ENCODE assay signal across 20 mouse cellular contexts in the genomic region with DNA sequence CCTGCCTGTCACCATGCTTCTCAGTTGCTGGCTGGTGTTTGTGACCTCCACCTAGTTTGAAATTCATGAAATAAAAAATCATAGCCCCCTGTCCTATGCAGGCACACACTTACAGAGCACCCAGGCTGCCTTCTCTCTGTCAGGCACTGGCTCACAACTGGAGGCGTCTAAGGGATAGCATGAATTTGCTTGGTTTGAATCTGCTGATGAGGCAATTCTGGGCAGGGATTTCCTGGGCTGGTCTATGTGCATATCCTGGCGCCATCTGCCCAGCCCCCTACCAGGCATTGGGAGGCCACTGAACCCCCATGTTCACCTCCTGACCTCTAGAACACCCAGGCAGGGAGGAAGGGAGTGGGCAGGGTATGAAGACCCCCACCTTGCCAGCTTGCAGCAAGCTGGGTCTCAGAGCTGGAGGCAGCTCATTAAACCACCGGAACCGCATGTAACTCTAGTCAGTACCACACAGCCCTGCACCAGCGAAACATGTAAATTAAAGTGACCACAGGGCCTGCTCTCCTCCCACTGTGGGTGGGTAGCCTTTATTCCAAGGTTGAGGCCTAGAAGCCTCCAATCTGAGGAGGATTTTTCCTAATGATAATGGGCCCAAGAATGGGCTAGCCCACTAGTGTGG.
DNase-seq lines count a peak whose midpoint lies in the region; ATAC-seq lines count a peak whose summit lies in the region.
"Had no signal": no experiment of that assay in that cellular context is flagged by ENCODE, and none has a peak within 500 bp of the region (broad histone marks: within the 10 kb centered on the region; RNA-seq: fewer than 3 reads in every experiment).

No protein-coding gene starts in this region.

- H3K27me3 ChIP-seq in midbrain, embryonic 10.5 days (ENCODE audit: low read depth, poor library complexity, severe bottlenecking), result no peaks in the 10 kb centered on the region
- no peaks in the 10 kb centered on the region for H3K27me3 ChIP-seq in midbrain, embryonic 11.5 days (ENCODE audit: control insufficient read depth, insufficient read depth, low read length)
- H3K27me3 ChIP-seq: forebrain, embryonic 15.5 days; heart, embryonic 15.5 days; hindbrain, embryonic 15.5 days had no signal

- 0 out of 2 replicates have a peak overlapping the region, but pooled peaks have one; percentile 38 for H3K27ac ChIP-seq in midbrain, embryonic 10.5 days (replicated peaks)
- no peak overlapping the region for H3K27ac ChIP-seq in midbrain, embryonic 11.5 days (ENCODE audit: low read depth, low read length)
- H3K27ac ChIP-seq: forebrain, embryonic 15.5 days; heart, embryonic 15.5 days; hindbrain, embryonic 15.5 days had no signal

- no peak overlapping the region for H3K4me3 ChIP-seq in midbrain, embryonic 10.5 days
- no peak overlapping the region for H3K4me3 ChIP-seq in midbrain, embryonic 11.5 days (ENCODE audit: low read depth, low read length)
- H3K4me3 ChIP-seq: forebrain, embryonic 15.5 days; heart, embryonic 15.5 days; hindbrain, embryonic 15.5 days had no signal

- H3K9ac ChIP-seq in midbrain, embryonic 11.5 days (ENCODE audit: low read length), result no peak overlapping the region
- H3K9ac ChIP-seq: forebrain, embryonic 15.5 days; heart, embryonic 15.5 days; hindbrain, embryonic 15.5 days had no signal

- 77% methylated on average over 5 of the region's 5 CpGs for WGBS in midbrain, embryonic 10.5 days
- 65% methylated on average over 5 of the region's 5 CpGs for WGBS in midbrain, embryonic 11.5 days

- H3K4me1 ChIP-seq in midbrain, embryonic 10.5 days, result peaks cover 17% of the 10 kb centered on the region
- H3K4me1 ChIP-seq in midbrain, embryonic 11.5 days (ENCODE audit: control insufficient read depth, insufficient read depth, low read length), result peaks cover 7% of the 10 kb centered on the region; the same call in 1 of the 2 replicates
- H3K4me1 ChIP-seq: forebrain, embryonic 15.5 days had no signal

- no peak overlapping the region for H3K4me2 ChIP-seq in midbrain, embryonic 11.5 days
- H3K4me2 ChIP-seq: forebrain, embryonic 15.5 days; heart, embryonic 11.5 days; heart, embryonic 15.5 days; hindbrain, embryonic 15.5 days had no signal

- no peaks in the 10 kb centered on the region for H3K9me3 ChIP-seq in midbrain, embryonic 10.5 days (replicated peaks)
- no peaks in the 10 kb centered on the region for H3K9me3 ChIP-seq in midbrain, embryonic 11.5 days (ENCODE audit: control insufficient read depth, low read length)
- H3K9me3 ChIP-seq: forebrain, embryonic 15.5 days; heart, embryonic 15.5 days; hindbrain, embryonic 15.5 days had no signal

- no peak for ATAC-seq in midbrain, embryonic 11.5 days (ENCODE audit: low FRiP score)
- peak; percentile 39; the same call in 1 of the 2 replicates for ATAC-seq in common myeloid progenitor, adult 5-6 weeks (replicated peaks; ENCODE audit: low read depth, poor library complexity, severe bottlenecking)
- ATAC-seq: forebrain, embryonic 15.5 days; inflammation-experienced regulatory T-cells, adult 6 months; intestine, postnatal 0 days had no signal

- no peak for DNase-seq in midbrain, embryonic 10.5 days (ENCODE audit: low spot score)
- no peak for DNase-seq in midbrain, embryonic 11.5 days (ENCODE audit: low spot score, missing footprints)
- DNase-seq in induced T-regulatory cell, adult 2 months (ENCODE audit: low read depth), result peak; percentile 7
- no peak for DNase-seq in layer of hippocampus, postnatal 25 days (ENCODE audit: extremely low spot score in 1 of 2, low spot score in 1 of 2)
- DNase-seq in lung, postnatal 25 days (ENCODE audit: low spot score), result no peak
- no peak for DNase-seq in cerebellum, adult 11-12 months
- DNase-seq: adrenal gland, adult 2 months; adrenal gland, postnatal 25 days; cerebellum, adult 2 months; cerebellum, postnatal 10 days; gastrocnemius, postnatal 36 days; heart, adult 18-20 months; heart, postnatal 14 days had no signal

- H3K36me3 ChIP-seq in midbrain, embryonic 10.5 days, result no peaks in the 10 kb centered on the region
- H3K36me3 ChIP-seq in midbrain, embryonic 11.5 days (ENCODE audit: control insufficient read depth, insufficient read depth, low read length), result no peaks in the 10 kb centered on the region
- H3K36me3 ChIP-seq: forebrain, embryonic 15.5 days; heart, embryonic 15.5 days; hindbrain, embryonic 15.5 days had no signal
